Mouse (Mus musculus) forebrain, embryonic 15.5 days (tissue): ENCODE measurements at regions not wholly inside any gene's neighbourhood (a gene's known extent, or its start where the extent isn't known, plus 50 kb on each side); places are given as distances from the start of the nearest gene placed in this dataset.
A peak's percentile ranks its signal among the peaks of the same experiment; 100 is the strongest.
"Not testable (repeated sequence)": the region's sequence is repeated elsewhere in the genome, so short reads cannot be mapped to it uniquely, and the experiment has no call there.

Experiments used
- ATAC-seq: fragments of 200-750 bp; cut with Nextera tagmentation; replicated peaks from 2 replicates; pipeline ENCODE4 v1.8.0; 2017; ENCODE audit warnings: mild to moderate bottlenecking, moderate TSS enrichment, moderate library complexity
- H3K27ac ChIP-seq: fragments of 300-500 bp; sonication (generic); replicated peaks from 2 replicates; pipeline ENCODE4 v1.5.1; 2015; ENCODE audit warnings: mild to moderate bottlenecking, inconsistent platforms
- H3K27me3 ChIP-seq: fragments of 300-500 bp; sonication (generic); 2 replicates; pipeline ENCODE4 v1.6.1; 2015; ENCODE audit warnings: inconsistent platforms
- H3K36me3 ChIP-seq: fragments of 300-500 bp; sonication (generic); 2 replicates; pipeline ENCODE4 v1.6.1; 2015; ENCODE audit warnings: mild to moderate bottlenecking, inconsistent platforms
- H3K4me1 ChIP-seq: fragments of 300-500 bp; sonication (generic); 2 replicates; pipeline ENCODE4 v1.6.1; 2015; ENCODE audit warnings: inconsistent platforms
- H3K4me2 ChIP-seq: fragments of 300-500 bp; sonication (generic); replicated peaks from 2 replicates; pipeline ENCODE4 v1.6.1; 2015; ENCODE audit warnings: mild to moderate bottlenecking, inconsistent platforms
- H3K4me3 ChIP-seq: fragments of 300-500 bp; sonication (generic); 2 replicates; pipeline ENCODE4 v1.5.1; 2015; ENCODE audit warnings: mild to moderate bottlenecking, inconsistent platforms
- H3K9ac ChIP-seq: fragments of 300-500 bp; sonication (generic); replicated peaks from 2 replicates; pipeline ENCODE4 v1.6.1; 2015; ENCODE audit warnings: mild to moderate bottlenecking, inconsistent platforms
- H3K9me3 ChIP-seq: fragments of 300-500 bp; sonication (generic); 2 replicates; pipeline ENCODE4 v1.6.1; 2016; ENCODE audit warnings: inconsistent platforms
- WGBS: fragments of 180-500 bp; shearing (Covaris S2); methylation state at CpG from one replicate; pipeline ENCODE4 v1.1.7; 2015; ENCODE audit warnings: mixed read lengths; 5-methylcytosine and 5-hydroxymethylcytosine counted together

DNA sequence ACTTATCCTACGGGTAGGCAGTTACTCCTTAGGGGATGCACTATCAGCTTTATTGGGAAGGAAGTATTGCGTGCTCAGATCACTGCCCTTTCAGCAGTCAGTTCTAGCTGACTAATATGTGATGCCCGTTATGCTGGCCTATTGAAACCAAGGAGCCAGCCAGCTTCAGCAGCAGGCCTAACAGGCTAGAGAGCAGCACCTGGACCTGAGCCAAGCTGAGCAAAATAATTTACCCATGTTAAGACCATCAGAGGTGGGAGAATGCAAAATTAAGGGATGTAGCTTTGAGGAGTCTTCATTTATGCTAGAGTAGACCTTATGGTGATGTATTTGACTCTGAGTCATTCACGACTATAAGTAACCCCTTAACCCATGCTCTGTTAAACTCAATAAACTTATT lies 456.7 kb downstream of the Rfpl4b start:
- Histone ChIP-seq H3K9ac (no peak overlapping the region), H3K27ac (no peak overlapping the region), H3K27me3 (no peaks in the 10 kb centered on the region), H3K36me3 (no peaks in the 10 kb centered on the region), H3K4me1 (no peaks in the 10 kb centered on the region), H3K4me2 (no peak overlapping the region), H3K9me3 (no peaks in the 10 kb centered on the region), H3K4me3 (no peak overlapping the region)
- 65% methylated on average over 4 of the region's 4 CpGs for WGBS
- no peak for ATAC-seq

DNA sequence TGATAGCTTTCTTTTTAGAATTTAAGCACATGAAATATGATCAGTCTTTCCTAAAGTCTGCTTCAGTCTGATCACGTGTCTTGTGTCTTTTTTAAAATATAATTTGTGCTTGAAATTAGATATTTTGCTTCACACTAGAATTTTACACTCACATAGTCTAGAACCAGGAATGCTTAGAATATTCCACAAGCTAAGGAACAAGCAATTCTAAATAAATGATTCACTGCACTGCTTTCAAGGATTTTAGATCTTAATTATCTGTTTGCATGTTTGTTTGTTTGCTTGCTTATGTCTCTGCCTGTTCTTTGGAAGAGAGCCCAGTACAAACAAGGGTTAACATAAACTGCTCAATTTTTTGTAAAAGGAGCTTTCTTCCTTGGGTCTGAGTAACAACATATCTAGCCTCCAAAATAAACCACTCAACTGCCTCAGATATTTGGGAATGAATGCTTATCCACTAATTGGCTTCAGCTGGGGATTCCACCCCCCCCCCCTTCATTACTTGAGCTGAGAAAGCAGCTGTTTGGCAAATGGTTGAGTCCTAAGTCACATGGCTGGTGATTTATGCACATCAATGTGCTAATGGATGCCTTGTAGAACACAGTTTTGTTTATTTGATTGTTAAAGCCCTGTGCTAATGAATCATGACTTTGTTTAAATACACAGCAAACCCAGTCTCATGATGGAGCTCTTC lies 463.9 kb downstream of the Rfpl4b start:
- Histone ChIP-seq H3K36me3 (no peaks in the 10 kb centered on the region), H3K4me3 (no peak overlapping the region), H3K4me1 (peaks cover 16% of the 10 kb centered on the region), H3K9me3 (no peaks in the 10 kb centered on the region), H3K4me2 (no peak overlapping the region), H3K27me3 (no peaks in the 10 kb centered on the region), H3K9ac (no peak overlapping the region), H3K27ac (peak overlapping the region; percentile 39)
- WGBS = 44% methylated on average over 1 of the region's 1 CpGs
- peak; percentile 95 for ATAC-seq

DNA sequence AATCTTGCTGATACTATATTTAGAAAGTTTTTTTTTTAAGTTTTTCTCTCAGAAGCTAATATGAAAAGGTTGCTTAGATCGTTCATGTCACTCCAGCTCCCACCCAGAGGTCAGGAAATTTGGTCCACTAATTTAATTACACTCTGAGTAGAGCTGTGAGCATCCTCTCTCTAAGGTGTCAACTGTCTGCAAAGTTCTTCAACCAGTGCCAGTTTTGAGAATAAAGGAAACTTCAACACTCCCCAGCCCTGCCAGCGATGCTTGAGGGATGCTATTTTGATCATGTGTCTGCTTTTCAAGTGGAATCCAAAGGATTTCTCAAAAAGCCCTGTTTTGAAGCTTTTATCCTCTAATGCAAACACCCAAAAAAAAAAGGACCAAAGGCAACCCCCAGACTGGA lies 467.6 kb downstream of the Rfpl4b start:
- Histone ChIP-seq H3K4me2 (no peak overlapping the region), H3K27ac (no peak overlapping the region)
- WGBS = 19% methylated on average over 2 of the region's 2 CpGs

DNA sequence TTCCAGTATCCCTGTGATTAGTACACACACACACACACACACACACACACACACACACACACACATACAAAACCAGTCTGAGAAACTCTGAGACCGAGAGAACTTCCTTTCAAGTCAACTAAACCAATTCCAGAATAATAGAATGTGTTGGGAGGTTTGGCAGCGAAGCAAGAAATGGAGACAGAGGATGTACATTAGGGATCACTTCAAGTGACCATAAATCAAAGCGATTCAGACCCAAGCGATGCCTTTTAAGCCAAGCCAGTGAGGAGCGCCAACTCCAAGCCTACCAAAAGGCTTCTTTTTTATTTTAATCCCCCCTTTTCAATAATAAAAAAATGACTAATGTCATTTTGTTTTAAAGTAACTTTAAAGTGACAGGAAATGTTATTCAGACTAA lies 468.1 kb downstream of the Rfpl4b start:
- H3K4me3 ChIP-seq = no peak overlapping the region
- no peak overlapping the region for H3K27ac ChIP-seq
- no peak overlapping the region for H3K4me2 ChIP-seq
- H3K9me3 ChIP-seq = no peaks in the 10 kb centered on the region
- 54% methylated on average over 5 of the region's 5 CpGs for WGBS
- H3K36me3 ChIP-seq = no peaks in the 10 kb centered on the region
- ATAC-seq = no peak
- H3K4me1 ChIP-seq = peaks cover 14% of the 10 kb centered on the region
- no peaks in the 10 kb centered on the region for H3K27me3 ChIP-seq
- no peak overlapping the region for H3K9ac ChIP-seq

More for the DNA sequence above, 467.6 kb downstream of the Rfpl4b start:
- H3K4me3 ChIP-seq = no peak overlapping the region
- ATAC-seq = no peak
- H3K36me3 ChIP-seq = no peaks in the 10 kb centered on the region
- no peaks in the 10 kb centered on the region for H3K9me3 ChIP-seq
- no peaks in the 10 kb centered on the region for H3K27me3 ChIP-seq
- H3K9ac ChIP-seq = no peak overlapping the region
- peaks cover 16% of the 10 kb centered on the region for H3K4me1 ChIP-seq

DNA sequence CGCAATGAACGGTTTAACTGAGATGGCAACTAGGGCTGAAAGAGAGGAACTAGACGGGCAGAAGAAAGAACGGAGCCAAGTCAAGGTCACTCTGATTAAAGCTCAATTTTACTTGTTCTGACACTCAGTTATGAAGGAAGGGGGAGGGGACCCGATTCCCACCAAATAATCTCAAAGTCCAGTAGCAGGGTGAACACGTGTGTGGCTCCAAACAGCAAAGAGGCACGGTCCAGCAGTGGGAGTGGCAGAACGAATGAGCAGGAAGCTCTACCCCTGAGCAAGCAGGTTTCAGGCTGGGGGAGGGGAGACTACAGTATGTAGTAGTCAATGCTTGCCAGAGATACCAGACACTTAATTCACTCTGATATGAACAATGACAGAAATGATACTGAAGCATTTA lies 474.6 kb downstream of the Rfpl4b start:
- WGBS = 80% methylated on average over 8 of the region's 8 CpGs
- H3K36me3 ChIP-seq, H3K4me3 ChIP-seq, ATAC-seq, H3K4me1 ChIP-seq, H3K9me3 ChIP-seq, H3K27ac ChIP-seq, H3K4me2 ChIP-seq, H3K9ac ChIP-seq, H3K27me3 ChIP-seq: not testable (repeated sequence)

DNA sequence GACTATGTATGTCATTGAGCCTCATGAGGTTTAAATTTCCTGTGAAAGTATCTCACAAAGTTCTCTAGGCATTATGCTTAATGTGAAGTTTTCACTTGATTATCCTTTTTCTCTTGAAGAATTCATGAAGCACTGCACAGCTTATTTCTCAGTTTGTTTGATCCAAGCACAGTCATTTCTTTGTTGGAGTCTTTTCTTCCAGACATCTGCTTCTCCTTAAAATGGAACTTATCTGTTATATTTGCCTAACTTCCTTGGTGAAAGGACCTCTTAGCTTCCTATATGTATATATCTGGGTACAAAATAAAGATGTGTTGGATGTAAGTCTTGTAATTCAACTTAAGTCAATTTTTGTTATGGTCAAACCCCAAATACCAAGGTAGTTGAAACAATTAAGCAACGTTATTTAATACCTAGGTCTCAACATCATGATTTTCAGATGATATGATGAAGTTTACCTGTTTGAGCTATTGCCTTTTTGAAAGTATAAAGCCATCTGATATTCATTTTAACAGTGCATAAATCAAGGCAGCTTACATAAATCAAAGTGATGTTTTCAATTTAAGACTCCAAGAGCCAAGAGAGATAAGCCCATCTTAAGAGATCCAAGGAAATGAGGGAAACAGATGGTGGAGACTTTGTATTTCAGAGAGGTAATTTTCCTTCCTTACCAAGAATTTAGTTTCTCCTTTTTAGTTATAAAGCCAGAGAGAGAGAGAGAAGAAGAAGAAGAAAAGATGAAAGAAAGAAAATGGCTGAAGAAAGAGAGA lies 481.0 kb downstream of the Rfpl4b start:
- no peaks in the 10 kb centered on the region for H3K27me3 ChIP-seq
- no peak overlapping the region for H3K27ac ChIP-seq
- H3K4me1 ChIP-seq = no peaks in the 10 kb centered on the region
- H3K36me3 ChIP-seq = no peaks in the 10 kb centered on the region
- H3K4me3 ChIP-seq = no peak overlapping the region
- no peak overlapping the region for H3K4me2 ChIP-seq
- no peaks in the 10 kb centered on the region for H3K9me3 ChIP-seq
- no peak overlapping the region for H3K9ac ChIP-seq
- 86% methylated on average over 1 of the region's 1 CpGs for WGBS
- ATAC-seq = no peak

DNA sequence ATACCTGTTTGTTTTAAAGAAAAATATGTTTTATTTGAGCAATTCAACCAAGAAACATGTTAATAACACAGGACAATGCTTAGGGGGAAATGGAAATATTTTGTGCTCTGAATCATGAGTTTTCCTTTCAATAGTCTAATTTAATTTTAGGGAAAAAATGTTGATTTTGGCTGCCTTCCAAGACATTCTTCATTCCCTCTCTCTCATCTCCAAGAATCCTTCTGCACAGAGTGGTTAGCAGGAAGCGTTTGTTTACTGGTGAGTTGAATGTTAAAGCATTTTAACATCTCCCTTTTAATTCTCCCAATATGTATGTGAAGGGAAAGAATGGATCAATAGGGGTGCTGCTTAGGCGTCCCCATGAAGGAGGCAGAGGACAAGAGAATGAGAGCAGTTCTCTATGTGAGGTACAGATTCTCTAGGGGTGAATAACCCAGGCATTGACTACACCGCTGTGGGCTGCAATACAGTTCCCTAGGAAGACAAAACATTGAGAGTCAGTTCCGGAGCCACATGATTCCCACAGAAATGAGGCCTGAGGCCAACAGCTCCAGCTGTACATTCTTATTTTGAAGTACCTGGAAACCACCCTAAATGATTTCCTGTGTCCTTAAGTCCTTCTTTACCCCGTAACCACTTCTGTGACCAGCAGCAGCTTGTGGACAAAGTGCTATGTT lies 512.7 kb downstream of the Rfpl4b start:
- Histone ChIP-seq H3K9me3 (no peaks in the 10 kb centered on the region), H3K4me1 (0 out of 2 replicates have a peak, but pooled peaks cover 3% of the 10 kb centered on the region), H3K4me3 (no peak overlapping the region), H3K36me3 (no peaks in the 10 kb centered on the region), H3K27me3 (no peaks in the 10 kb centered on the region), H3K9ac (no peak overlapping the region), H3K27ac (no peak overlapping the region), H3K4me2 (no peak overlapping the region)
- WGBS = 47% methylated on average over 5 of the region's 5 CpGs
- peak; percentile 29; the same call in 1 of the 2 replicates for ATAC-seq

DNA sequence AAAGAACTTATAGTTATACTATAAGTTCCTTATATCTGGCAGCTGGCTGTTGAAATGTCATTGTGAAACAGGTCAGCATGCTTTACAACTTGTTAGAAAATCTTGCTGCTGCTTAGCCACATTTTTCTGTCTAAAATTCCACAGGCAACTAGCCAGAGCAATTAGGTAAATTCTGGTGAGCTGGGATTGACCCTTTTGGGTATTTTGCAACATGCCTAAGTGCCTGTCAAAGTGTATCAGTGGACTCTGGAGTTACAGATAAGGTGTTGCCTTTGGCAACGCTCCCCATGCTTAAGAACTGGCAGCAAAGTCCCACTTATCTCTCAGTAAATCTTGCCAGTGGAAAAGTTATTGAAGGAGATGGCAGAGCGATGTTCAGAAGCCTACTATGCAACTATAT lies 525.9 kb downstream of the Rfpl4b start:
- Histone ChIP-seq H3K4me3 (no peak overlapping the region), H3K27ac (no peak overlapping the region), H3K9ac (no peak overlapping the region), H3K36me3 (no peaks in the 10 kb centered on the region), H3K27me3 (no peaks in the 10 kb centered on the region), H3K4me2 (no peak overlapping the region), H3K4me1 (no peaks in the 10 kb centered on the region), H3K9me3 (no peaks in the 10 kb centered on the region)
- no peak for ATAC-seq
- 89% methylated on average over 2 of the region's 2 CpGs for WGBS

DNA sequence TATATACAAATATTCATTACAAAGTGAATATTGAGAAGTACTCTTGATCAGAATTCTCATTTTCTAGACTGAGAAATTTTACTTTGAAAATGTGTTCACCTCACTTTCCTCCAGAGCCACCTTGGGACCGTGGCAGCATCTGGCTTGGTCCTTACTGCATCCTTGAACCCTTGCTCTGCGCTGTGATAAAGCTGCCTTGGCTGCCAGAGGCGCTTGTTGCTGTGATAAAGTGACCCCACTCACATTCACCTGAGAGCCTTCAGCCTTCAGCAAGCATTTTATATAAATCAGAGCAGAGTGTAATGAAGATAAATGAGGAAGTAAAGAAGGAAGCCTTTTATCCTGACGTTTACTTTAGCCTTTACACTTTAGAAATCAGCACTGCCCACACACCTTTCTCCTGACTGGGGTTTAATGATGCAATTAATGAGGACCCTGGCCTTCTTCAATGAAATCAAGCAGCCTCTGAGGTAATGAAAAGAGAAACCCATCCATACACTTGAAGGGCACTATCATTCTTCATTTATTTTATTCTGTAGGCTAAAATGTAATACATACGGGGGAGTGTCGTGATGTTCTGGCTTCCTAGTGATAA lies 532.8 kb downstream of the Rfpl4b start:
- WGBS = 74% methylated on average over 6 of the region's 6 CpGs
- ATAC-seq = no peak
- no peak overlapping the region for H3K9ac ChIP-seq
- no peaks in the 10 kb centered on the region for H3K4me1 ChIP-seq
- H3K27me3 ChIP-seq = no peaks in the 10 kb centered on the region
- H3K27ac ChIP-seq = no peak overlapping the region
- no peaks in the 10 kb centered on the region for H3K36me3 ChIP-seq
- no peak overlapping the region for H3K4me3 ChIP-seq
- H3K9me3 ChIP-seq = no peaks in the 10 kb centered on the region; the same call in 1 of the 2 replicates
- no peak overlapping the region for H3K4me2 ChIP-seq

DNA sequence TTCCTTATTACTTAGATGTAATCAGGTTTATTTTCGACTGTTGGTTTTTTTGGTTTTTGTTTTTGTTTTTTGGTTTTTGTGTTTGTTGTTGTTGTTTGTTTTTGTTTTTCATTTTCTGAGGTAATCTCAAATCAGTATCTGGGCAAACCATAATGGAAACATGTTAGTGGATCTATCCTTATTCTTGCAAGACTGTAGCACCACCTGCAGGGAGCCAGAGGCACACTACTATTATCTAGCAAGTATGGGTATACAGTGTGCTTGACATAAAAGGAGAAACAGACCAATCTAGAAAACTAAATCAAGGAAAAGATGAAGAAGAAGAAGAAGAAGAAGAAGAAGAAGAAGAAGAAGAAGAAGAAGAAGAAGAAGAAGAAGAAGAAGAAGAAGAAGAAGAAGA lies 552.4 kb downstream of the Rfpl4b start:
- H3K4me3 ChIP-seq = no peak overlapping the region
- ATAC-seq = no peak
- H3K9me3 ChIP-seq = no peaks in the 10 kb centered on the region
- 100% methylated on average over 1 of the region's 1 CpGs for WGBS
- H3K9ac ChIP-seq = no peak overlapping the region
- H3K27me3 ChIP-seq = no peaks in the 10 kb centered on the region
- no peak overlapping the region for H3K4me2 ChIP-seq
- no peaks in the 10 kb centered on the region for H3K4me1 ChIP-seq
- no peak overlapping the region for H3K27ac ChIP-seq
- no peaks in the 10 kb centered on the region for H3K36me3 ChIP-seq

DNA sequence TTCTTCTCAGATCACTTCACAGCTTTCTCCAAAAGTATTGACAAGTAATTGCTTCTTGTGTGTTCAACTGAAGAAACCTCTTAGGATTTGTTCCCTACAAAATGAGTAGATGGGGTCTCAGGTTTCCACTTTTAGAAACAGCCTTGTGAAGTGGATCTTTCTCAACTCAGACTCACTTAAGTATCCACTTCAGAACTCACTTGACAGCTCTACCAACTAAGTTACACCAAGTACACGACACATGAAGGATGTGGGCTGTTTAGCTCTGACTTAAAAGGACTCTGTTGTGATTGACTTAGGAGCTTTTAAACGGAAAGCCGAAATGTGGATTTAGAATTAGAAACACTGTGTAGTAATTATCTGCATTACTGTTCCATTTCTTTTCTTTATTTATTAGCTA lies 556.0 kb downstream of the Rfpl4b start:
- no peak overlapping the region for H3K9ac ChIP-seq
- H3K9me3 ChIP-seq = no peaks in the 10 kb centered on the region
- no peaks in the 10 kb centered on the region for H3K4me1 ChIP-seq
- ATAC-seq = no peak
- 73% methylated on average over 3 of the region's 3 CpGs for WGBS
- no peak overlapping the region for H3K27ac ChIP-seq
- no peak overlapping the region for H3K4me3 ChIP-seq
- no peak overlapping the region for H3K4me2 ChIP-seq
- H3K36me3 ChIP-seq = no peaks in the 10 kb centered on the region
- no peaks in the 10 kb centered on the region for H3K27me3 ChIP-seq

DNA sequence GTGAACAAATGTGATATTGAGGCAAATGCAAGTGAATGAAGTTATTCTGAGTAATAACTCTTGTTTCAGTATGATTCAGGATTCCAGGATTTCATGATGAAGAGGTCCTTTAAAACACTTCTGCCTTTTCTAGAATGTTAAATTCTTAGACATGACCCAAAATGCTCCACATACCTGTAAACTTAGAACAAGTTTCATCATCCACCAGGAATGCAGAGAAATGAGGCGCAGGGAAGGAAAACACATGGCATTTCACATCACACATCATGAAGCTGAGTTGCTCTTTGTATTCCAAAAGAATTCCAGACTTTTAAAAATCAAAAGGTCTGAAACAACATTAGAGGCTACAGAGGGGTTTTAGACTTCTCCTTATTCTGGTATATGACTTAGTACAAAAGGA lies 574.8 kb downstream of the Rfpl4b start:
- Histone ChIP-seq H3K4me3 (no peak overlapping the region), H3K27me3 (no peaks in the 10 kb centered on the region), H3K4me1 (no peaks in the 10 kb centered on the region), H3K4me2 (no peak overlapping the region), H3K36me3 (no peaks in the 10 kb centered on the region), H3K27ac (no peak overlapping the region), H3K9ac (no peak overlapping the region), H3K9me3 (no peaks in the 10 kb centered on the region)
- no peak for ATAC-seq
- 76% methylated on average over 1 of the region's 1 CpGs for WGBS
